Mouse (Mus musculus) right cerebral cortex, postnatal 36 days (tissue): ENCODE measurements around the gene 1810024B03Rik.
"Not testable (repeated sequence)": the region's sequence is repeated elsewhere in the genome, so short reads cannot be mapped to it uniquely, and the experiment has no call there.

ENCODE experiments used
- DNase-seq, 2 experiments: peaks; one replicate each; pipeline ENCODE4 v3.0.0; 2022; ENCODE audit warnings: low spot score in 2 of 2, mixed read lengths in 1 of 2

The 1810024B03Rik gene

DNA sequence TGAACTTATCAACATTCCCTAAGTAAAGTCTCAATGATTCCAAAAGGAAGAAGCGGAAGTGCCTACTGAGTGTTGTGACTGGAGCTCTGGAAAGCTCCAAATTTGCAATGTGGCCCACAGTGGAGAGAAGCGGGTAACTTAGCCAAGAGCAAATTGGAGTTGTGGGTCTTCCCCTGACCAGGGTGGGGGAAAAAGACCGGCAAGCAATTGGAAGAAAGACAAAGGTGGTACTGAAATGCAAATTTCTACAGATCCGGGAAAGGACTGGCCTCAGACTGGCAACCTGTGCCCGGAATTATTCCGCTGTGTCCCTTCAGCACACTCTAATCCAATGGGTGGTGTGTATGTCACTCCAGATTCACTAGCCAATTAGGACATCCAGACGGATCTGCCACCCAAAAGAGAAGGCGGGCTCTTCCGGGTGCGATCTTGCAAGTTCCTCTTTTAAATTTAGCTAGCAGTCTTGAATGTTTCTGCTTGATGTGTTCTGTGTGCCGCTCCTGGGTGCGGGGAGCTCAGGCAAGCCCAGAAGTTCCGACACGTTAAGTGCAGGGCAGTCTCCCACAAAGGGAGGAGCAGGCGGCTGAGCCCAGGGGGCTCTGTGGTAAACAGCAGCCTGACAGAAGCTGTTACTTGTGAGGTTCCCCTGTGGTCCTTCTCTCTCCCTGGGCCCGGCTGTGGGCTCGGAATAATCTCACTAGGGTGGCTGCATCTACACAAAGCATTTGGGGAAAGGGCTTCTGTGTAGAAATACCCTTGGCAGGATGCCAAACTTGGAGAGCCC, 25.3 kb downstream of the 1810024B03Rik start:
- DNase-seq = peak; percentile 79 to 88

DNA sequence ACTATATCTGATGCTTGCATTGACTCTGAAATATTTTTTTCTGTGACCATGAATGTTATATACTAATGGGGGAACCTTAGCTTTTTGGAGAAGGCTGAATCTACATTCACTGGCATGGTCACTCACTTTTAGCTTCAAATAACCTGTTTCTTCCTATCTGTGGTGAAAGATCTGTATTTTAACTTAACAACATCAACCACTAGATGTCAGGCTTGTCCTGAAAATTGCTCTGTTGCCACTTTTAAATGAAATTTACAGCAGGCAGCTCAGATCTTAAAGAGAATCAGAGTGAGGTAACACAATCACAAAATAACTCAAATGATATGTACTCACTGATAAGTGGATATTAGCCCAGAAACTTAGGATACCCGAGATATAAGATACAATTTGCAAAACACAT, 41.8 kb downstream of the 1810024B03Rik start:
- not testable (repeated sequence) for DNase-seq

DNA sequence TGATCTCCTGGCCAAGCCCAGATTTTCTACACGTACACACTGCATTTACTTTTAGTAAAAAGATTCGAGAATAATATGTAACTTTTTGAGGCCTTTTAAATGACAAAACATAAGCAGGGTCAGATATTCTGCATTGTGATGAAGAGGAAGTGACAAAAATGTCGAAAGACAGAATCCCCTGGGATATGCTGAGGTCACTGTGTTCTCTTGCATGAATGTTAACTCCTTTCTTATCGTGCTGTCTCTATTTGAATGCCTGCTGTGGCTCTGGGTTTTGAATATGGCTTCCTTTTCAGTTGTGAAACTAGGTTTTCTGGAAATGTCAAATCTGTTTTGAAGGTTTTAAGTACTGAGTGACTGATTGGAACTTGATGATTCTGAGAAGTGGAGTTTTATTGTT, 42.4 kb downstream of the 1810024B03Rik start:
- no peak for DNase-seq

DNA sequence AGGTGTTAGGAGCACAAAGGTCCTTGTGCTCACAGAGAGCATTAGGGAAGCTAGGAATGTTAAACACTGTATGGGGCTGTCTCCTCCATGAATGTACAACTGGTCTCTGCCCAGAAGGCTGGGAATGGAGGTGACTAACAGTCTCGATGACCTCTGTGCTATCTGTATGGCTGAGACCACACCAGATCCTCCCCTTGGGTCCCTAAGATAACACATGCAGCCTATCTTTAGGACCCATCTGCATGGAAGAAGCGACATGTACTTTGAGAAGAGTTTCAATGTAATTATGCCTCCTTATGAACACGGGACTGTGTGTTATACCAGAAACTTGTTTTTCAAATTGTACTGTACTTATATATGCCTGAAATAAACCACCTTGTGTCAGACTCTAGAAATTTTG, 62.4 kb downstream of the 1810024B03Rik start:
- no peak for DNase-seq

DNA sequence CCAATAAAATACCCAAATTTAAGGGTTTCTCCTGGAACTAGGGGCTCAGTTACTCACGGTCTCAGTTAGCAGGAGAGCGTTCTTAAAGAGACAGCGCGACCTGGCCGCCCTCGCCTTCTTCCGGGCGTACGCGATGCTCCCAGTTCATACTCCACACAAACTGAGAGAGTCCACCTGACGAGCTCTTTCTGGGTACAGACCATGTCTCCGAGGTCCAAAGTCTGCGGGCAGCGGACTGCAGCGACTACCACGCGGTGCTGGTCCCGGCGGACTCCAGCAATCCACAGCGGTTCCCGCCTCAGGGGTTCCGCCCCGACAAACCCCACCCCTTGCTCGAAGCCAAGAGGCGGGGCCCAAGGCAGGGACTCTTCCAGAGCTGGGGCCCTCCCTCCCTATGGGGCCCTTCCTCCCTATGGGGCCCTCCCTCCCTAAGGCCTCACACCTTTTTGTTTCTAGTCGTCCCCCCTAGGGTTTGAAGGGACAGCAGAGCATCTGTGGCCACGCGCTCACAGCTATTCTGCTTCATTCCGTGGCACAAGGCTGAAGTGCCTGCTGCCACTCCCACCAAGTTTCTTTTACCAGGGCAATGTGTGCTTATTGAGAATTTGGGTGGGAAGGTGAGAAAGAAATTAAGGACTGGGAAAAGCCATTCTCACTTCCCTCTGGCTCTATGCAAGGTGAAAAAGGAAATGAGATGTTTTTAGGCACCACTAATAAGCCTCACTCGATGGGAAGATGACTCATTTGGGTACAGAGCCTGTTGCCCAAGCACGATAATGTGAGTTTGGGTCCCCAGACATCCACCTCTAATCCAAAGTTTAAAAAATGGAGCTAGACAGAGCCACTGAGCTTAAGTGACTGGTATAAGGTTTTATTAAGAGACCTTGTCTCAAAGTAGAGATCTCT, 64.7 kb downstream of the 1810024B03Rik start, which contains the start of gene Itpripl1:
Gene Itpripl1, minus strand, starts transcription at position 285 of the 906 bp plus-strand sequence.
- DNase-seq = no peak

DNA sequence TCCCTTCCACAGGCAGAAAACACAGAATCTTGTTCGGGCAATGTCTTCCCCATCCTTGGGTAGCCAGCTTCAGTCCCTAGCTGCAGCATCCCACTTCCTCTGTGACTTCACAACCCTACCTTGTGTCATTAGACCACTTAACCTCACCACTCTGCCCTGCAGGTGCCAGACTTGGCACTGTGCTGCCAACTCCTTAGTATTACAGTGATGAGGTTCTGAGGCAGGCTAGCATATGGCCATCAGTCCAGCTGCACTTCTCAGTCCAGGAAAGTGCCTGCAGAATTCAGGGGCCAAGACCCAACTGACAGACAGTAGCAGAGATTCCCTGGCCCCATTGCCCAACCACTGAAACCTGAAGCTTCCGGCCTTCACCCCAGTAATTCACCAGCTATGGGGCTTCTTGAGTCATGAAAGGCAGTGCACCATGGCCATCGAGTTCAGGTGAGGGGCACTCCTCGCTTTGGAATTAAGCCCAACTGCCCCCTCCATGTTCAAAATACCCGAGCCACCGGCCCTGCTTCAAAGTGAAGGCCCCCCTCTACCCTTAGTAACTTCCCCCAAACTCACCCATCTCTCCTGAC, 65.4 kb downstream of the 1810024B03Rik start:
- DNase-seq = no peak

DNA sequence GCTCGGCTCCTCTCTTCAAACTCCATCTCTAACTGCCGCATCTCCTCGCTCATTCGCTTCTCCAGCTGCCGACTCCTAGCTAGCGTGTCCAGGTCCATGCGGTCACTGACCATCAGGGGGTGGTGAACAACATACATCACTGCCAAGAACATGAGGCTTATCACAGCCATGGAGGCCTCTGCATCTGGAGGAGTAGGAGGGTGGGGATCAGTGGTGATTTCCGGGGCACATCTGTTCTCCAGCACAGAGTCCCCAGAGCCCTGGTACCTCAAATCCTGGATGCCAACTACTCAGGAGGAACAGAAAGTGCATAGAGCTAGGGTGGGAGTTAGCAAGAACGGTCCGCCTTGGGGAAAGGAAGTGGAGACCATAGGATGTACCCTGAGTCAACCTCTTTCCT, 66.0 kb downstream of the 1810024B03Rik start:
- no peak for DNase-seq

DNA sequence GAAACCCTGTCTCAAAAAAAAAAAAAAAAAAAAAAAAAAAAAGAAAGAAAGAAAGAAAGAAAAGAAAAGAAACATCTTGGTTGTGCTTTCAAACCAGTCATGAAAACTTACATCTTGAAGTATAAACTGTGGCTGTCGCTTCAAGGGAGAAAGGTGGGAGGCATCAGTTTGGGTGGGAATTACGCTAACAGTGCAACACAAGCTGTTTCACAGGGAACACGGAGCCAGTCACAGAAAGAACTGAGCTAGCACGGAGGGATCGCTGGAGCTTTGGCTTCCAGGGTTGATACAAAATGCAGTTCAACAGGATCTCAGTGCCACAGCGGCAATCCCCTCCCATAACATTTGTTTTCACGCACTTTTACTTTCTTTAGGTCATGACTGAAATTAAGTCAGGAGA, 68.1 kb downstream of the 1810024B03Rik start:
- DNase-seq = no peak

DNA sequence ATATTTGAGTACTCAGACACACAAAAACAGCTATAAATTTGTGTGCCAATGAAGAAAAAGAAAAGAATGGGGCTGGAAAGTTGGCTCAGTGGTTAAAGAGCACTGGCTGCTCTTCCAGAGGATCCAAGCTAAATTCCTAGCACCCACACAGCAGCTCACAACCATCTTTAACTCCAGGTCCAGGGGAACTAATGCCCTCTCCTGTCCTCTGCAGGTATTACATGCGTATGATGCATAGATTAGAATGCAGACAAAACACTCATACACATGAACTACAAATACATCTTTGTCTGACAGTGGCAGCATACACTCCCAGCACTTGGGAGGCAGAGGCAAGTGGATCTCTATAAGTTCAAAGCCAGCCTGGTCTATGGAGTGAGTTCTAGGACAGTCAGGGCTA, 68.5 kb downstream of the 1810024B03Rik start:
- DNase-seq = no peak

DNA sequence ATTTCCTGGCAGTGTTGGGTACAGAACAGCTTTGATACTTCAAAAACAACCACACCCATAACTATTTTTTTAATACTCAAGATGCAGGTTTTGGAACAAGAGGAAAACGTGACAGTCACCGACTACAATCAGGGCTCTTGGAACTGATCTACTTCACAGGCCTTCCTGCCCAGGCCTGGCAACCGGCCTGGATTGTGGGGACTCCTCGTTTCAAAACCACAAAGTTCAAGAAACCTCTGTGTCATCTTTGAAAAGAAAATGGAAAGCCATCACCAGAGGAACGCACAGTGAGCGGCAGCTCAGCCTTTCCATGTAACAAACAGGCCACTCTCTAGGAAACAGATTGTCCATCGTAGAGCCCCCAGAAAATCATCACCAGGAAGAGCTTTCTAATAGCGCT, 69.0 kb downstream of the 1810024B03Rik start:
- DNase-seq = no peak

DNA sequence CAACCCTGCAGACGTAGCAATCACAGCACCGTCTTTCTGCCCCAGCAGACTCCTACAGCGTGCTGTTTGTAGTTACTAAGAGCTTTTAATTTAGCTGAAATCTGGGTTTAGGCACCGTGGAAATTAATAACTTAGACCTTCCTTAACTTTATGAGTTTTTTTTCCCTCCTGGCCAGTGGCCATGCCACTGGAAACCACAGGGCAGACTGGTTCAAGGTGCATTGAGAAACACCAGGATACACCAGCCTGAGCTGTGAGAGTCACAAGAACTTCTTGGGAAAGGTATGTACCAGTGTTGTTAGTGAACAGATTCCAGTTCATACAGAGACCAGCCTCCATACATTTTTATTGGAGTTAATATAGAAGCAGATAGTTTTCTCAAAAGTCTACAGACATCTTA, 69.6 kb downstream of the 1810024B03Rik start:
- DNase-seq = no peak

DNA sequence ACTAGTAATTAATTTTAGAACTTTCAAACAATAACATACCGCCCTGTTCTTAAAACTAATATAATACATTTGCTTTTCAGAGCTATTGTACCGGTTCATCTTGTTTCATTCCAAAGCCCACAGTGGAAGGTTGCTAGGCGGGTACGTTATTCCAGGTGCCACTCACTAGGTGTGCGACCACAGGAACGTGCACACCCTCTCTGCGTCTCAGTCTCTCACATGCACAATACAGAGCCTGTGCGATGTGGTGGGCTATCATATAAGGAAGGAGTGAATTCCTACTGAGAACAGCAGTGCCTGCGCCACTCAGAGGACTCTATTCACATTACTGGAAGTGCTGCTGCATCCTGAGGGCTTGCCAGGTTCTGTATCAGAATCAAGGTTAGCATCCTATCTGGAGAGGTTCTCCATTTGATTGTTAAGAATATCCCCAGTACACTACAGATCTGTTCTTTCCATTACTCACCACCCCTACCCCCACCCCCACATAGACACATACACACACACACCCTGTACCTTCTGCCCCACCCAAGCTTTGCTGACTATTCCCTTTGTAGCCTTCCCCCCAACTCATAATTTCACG, 70.2 kb downstream of the 1810024B03Rik start:
- no peak for DNase-seq

DNA sequence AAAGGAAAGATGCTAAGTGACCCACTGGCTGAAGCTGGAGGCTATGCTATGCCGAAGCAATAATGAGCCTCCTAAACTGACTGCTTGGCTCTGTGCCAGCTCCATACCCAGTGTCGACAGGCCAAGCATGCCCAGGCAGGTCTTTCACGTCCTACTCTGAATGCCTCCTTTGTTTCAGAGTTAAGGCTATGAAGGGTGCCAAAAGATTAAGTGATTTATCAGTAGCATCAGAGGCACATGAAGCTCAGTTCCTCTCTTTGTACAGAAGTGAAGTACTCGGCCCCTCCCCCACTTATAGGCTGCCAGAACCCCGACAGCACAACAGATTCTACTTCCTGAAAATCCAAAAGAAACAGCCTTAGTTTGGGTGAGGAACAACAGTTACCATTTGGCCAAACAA, 71.1 kb downstream of the 1810024B03Rik start:
- DNase-seq = no peak
